ENCODE assay signal across 28 mouse cellular contexts in the genomic region with DNA sequence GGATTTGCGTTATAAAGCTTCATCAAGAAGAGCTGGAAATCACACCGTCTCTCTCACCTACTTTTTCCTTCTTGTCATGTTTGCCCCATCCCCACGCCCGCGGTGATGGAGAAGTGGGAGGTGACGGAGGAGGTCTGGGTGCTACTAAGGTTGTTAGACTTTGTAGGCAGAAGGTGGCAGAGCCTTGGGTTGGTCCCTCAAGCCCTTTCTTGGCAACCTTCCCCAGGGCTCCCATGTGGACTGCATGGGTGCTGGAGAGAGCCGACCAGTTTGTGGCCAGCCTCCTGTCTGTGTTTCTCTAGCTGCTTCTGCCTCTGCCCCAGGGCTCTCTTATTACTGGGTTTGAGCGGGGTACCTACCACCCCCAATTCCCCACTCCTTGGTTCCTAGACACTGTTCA. TPM values are rescaled to one million over a fixed set of nuclear protein-coding genes. Genes with fewer than 3 reads are reported as not detected.
"Had no signal": no experiment of that assay in that cellular context is flagged by ENCODE, and none has a peak within 500 bp of the region (broad histone marks: within the 10 kb centered on the region; RNA-seq: fewer than 3 reads in every experiment).

No protein-coding gene starts in this region.

- DNase-seq: gastrocnemius, postnatal 10 days; gastrocnemius, postnatal 25 days; heart, adult 18-20 months; heart, postnatal 10 days; heart, postnatal 4 days; kidney, adult 18-20 months; kidney, adult 8-10 months; kidney, postnatal 10 days; kidney, postnatal 25 days; kidney, postnatal 4 days; lung, adult 18-20 months had no signal

- ATAC-seq: hindbrain, embryonic 16.5 days; inflammation-experienced regulatory T-cells, adult 6 months; intestine, embryonic 15.5 days; intestine, postnatal 0 days; liver, embryonic 12.5 days had no signal

- H3K27ac ChIP-seq: heart, embryonic 10.5 days; hindbrain, embryonic 10.5 days; hindbrain, embryonic 12.5 days; hindbrain, embryonic 14.5 days; intestine, embryonic 15.5 days; layer of hippocampus, adult 2 months; left cerebral cortex, adult 2 months; limb, embryonic 13.5 days; limb, embryonic 15.5 days; liver, embryonic 12.5 days; liver, embryonic 14.5 days had no signal

- H3K4me3 ChIP-seq: heart, embryonic 10.5 days; heart, embryonic 12.5 days; hindbrain, embryonic 10.5 days; hindbrain, embryonic 12.5 days; intestine, embryonic 15.5 days; layer of hippocampus, adult 2 months; left cerebral cortex, adult 2 months; limb, embryonic 13.5 days; limb, embryonic 15.5 days; liver, embryonic 12.5 days had no signal

- H3K4me1 ChIP-seq: liver, embryonic 12.5 days had no signal

RNA-seq across cellular contexts. Expression of a gene that starts 17.6 kb away (rescaled TPM):
- polyA plus RNA-seq: inflammation-experienced regulatory T-cells, adult 6 months; intestine, embryonic 15.5 days; limb, embryonic 11.5 days; limb, embryonic 13.5 days; limb, embryonic 15.5 days; liver, embryonic 12.5 days; liver, embryonic 16.5 days had no signal

RNA-seq across cellular contexts. Expression of a gene that starts 51.1 kb away (rescaled TPM):
- polyA plus RNA-seq: inflammation-experienced regulatory T-cells, adult 6 months had no signal
